Mouse (Mus musculus): Measurements from ENCODE around the gene Cdk20.

DNA sequence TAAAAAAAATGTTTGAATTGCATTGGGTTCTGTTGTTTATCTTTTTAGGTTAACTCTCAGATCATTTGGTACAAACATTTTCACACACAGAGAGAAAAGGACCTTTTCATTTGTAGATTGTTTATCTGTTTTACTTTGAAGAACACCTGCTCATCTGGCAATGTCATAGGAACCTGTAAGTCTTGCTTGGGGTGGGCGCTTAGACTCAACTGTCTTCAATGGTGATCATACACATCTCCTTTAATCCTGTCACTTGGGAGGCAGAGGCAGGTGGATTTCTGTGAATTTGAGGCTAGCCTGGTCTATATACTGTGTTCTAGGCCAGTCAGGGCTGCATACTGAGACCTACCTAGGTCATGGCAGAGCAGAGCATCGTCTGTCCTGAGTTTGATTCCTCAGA, 16.5 kb upstream of the Cdk20 start:
- TF ChIP-seq EP300 (IDR thresholded peaks at IDR 0.05; ENCODE audit: low read depth) = no peak
- TF ChIP-seq CTCF (IDR thresholded peaks at IDR 0.05; ENCODE audit: low read depth) = no peak

Data from liver, embryonic 14.5 days (tissue).